Mouse (Mus musculus) stomach, postnatal 0 days (tissue): Measurements from ENCODE around the gene Cacnb4.

Source experiments
- CTCF ChIP-seq: IDR thresholded peaks from 2 replicates; pipeline ENCODE4 v1.5.1; 2016; ENCODE audit warnings: antibody characterized with exemption, low read depth, mild to moderate bottlenecking, moderate library complexity
- EP300 ChIP-seq: optimal IDR thresholded peaks from 2 replicates; pipeline ENCODE3; 2016; ENCODE audit warnings: antibody characterized with exemption

DNA sequence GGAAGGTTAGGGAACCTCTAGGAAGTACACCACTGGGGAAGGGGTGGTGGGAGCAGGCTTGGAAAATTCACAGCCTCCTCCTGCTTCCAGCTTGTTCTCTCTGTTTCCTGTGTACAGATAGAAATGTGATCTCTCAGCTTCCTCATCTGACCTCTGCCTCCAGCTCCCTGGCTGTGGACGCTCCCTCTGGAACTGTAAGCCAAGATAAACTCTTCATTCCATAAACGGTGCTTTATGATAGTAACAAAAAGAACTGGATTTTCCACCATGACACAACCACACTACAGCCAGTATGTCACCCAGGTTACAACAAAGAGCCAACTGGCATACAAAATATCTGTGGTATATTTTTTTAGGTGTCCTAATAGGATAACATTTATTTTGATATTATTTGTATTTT is 132.1 kb downstream of the Cacnb4 start:
- TF ChIP-seq CTCF, result no peak
- no peak for TF ChIP-seq EP300
